Mouse (Mus musculus) G1E (cell line): ENCODE data around the gene Srms.

Experiments used
- CTCF ChIP-seq: IDR thresholded peaks from 2 replicates; pipeline ENCODE4 v1.5.1; 2012; ENCODE audit warnings: low read depth, low read length, inconsistent platforms, mixed read lengths
- GATA1 ChIP-seq: IDR thresholded peaks from 2 replicates; pipeline ENCODE4 v1.6.1; 2012; ENCODE audit warnings: borderline replicate concordance, low read length, inconsistent platforms, mixed read lengths
- GATA2 ChIP-seq: IDR thresholded peaks from 2 replicates; pipeline ENCODE4 v1.6.1; 2012; ENCODE audit warnings: low read depth, low read length, inconsistent platforms, borderline replicate concordance
- POLR2AphosphoS5 ChIP-seq: IDR thresholded peaks from 2 replicates; pipeline ENCODE4 v1.6.1; 2012; ENCODE audit warnings: low read depth, low read length, inconsistent platforms; ENCODE audit not compliant: insufficient replicate concordance
- TAL1 ChIP-seq: conservative IDR thresholded peaks from 2 replicates; pipeline ENCODE4 v1.6.1; 2012; ENCODE audit warnings: low read depth, low read length, inconsistent platforms, mixed read lengths

DNA sequence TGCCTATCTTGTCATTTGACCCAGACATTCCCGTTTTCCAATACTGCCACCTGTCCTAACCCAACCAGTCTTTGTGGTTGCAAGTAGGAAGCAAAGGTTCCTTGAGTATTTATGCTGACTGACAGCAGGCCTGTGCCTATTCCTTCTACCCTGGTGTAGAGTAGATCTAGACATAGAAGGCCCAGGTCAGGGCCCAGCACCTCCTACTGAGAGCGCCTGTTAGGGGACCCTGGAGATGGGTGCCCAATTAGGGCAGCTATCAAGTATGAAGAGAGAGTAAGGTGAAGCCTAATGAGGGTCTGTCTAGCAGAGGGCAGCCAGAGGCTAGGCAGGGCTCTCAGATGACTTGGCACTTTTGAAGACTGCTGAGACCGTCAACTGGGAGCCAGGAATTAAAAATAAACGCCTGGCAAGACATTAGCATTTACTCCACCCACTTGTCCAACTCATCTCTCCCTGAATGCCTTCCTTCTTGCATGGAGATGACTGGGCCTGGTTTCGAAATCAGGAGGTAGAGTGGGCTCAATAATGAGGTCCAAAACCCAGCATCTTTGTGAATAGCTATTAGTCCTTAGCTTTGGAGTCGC, 55.2 kb downstream of the Srms start:
- TF ChIP-seq CTCF, result no peak
- no peak for TF ChIP-seq GATA1
- no peak for TF ChIP-seq TAL1
- no peak for TF ChIP-seq POLR2AphosphoS5
- TF ChIP-seq GATA2, result no peak
